Mouse (Mus musculus) heart, postnatal 0 days (tissue): ENCODE measurements around the gene Rinl. TPM values are rescaled to one million over a fixed set of nuclear protein-coding genes. Genes with fewer than 3 reads are reported as not detected.

Experiments
- ATAC-seq: fragments of 200-750 bp; cut with Nextera tagmentation; 2 replicates; pipeline ENCODE4 v1.8.0; 2017; ENCODE audit warnings: low read depth, moderate number of reproducible peaks, moderate library complexity; ENCODE audit not compliant: insufficient read depth
- DNase-seq: peaks from one replicate; pipeline ENCODE4 v3.0.0-alpha.2; 2016; ENCODE audit warnings: low spot score
- H3K27ac ChIP-seq: fragments of 300-500 bp; sonication (generic); 2 replicates; pipeline ENCODE4 v1.5.1; 2014; ENCODE audit warnings: low read depth, mild to moderate bottlenecking
- H3K27me3 ChIP-seq: fragments of 300-500 bp; sonication (generic); 2 replicates; pipeline ENCODE4 v1.6.1; 2014; ENCODE audit warnings: low read length, mixed read lengths; ENCODE audit not compliant: control insufficient read depth, insufficient read depth
- H3K36me3 ChIP-seq: fragments of 300-500 bp; sonication (generic); replicated peaks from 2 replicates; pipeline ENCODE4 v1.6.1; 2014; ENCODE audit warnings: low read length, mixed read lengths; ENCODE audit not compliant: control insufficient read depth, insufficient read depth
- H3K4me1 ChIP-seq: fragments of 300-500 bp; sonication (generic); 2 replicates; pipeline ENCODE4 v1.6.1; 2014; ENCODE audit warnings: antibody characterized with exemption; ENCODE audit not compliant: control insufficient read depth, insufficient read depth
- H3K4me2 ChIP-seq: fragments of 300-500 bp; sonication (generic); 2 replicates; pipeline ENCODE4 v1.6.1; 2014; ENCODE audit warnings: low read depth, mild to moderate bottlenecking, low read length, moderate library complexity
- H3K4me3 ChIP-seq: fragments of 300-500 bp; sonication (generic); 2 replicates; pipeline ENCODE4 v1.5.1; 2014; ENCODE audit warnings: low read depth, low read length
- H3K9ac ChIP-seq: fragments of 300-500 bp; sonication (generic); replicated peaks from 2 replicates; pipeline ENCODE4 v1.6.1; 2014; ENCODE audit warnings: low read depth, low read length, mixed read lengths
- H3K9me3 ChIP-seq: fragments of 300-500 bp; sonication (generic); replicated peaks from 2 replicates; pipeline ENCODE4 v1.6.1; 2016; ENCODE audit warnings: low read length; ENCODE audit not compliant: control insufficient read depth
- CTCF ChIP-seq: IDR thresholded peaks from 2 replicates; pipeline ENCODE4 v1.5.1; 2016; ENCODE audit warnings: antibody characterized with exemption, control low read depth, low read depth
- EP300 ChIP-seq: IDR thresholded peaks from 2 replicates; pipeline ENCODE4 v1.6.1; 2016; ENCODE audit warnings: antibody characterized with exemption, low read depth
- WGBS: fragments of 180-500 bp; shearing (Covaris S2); extraction: QIAGEN DNeasy Blood & Tissue Kit; methylation state at CpG from one replicate; pipeline ENCODE4 v1.1.7; 2014; 5-methylcytosine and 5-hydroxymethylcytosine counted together
- polyA plus RNA-seq: library from polyadenylated mRNA; unstranded; fragments of >200 nt; fragmentation: Nextera tagmentation; extraction: Ambion mirVana; gene quantifications from 2 replicates; pipeline ENCODE4 v1.2.1, GENCODE M21; 2015
- total RNA-seq: library from RNA; depleted of rRNA; stranded (reverse); fragments of >200 nt; gene quantifications from 2 replicates; pipeline ENCODE4 v1.2.3, GENCODE M21; 2014; ENCODE audit warnings: low replicate concordance; rRNA removed

Gene Rinl
- total and polyA plus RNA-seq, 2 experiments from 2014 or later, result 2.3 to 2.7 TPM

GRCm38 (mm10) chr7:28838331-28838730, 49.6 kb downstream of the Rinl start:
- Histone ChIP-seq H3K9me3 (no peaks in the 10 kb centered on the region), H3K36me3 (no peaks in the 10 kb centered on the region), H3K27me3 (no peaks in the 10 kb centered on the region), H3K4me3 (no peak overlapping the region), H3K27ac (no peak overlapping the region), H3K4me1 (no peaks in the 10 kb centered on the region), H3K4me2 (no peak overlapping the region), H3K9ac (no peak overlapping the region)
- ATAC-seq (no peak), DNase-seq (no peak)
- WGBS, result 78% methylated on average over 9 of the region's 9 CpGs
- TF ChIP-seq CTCF (no peak), EP300 (no peak)

DNA sequence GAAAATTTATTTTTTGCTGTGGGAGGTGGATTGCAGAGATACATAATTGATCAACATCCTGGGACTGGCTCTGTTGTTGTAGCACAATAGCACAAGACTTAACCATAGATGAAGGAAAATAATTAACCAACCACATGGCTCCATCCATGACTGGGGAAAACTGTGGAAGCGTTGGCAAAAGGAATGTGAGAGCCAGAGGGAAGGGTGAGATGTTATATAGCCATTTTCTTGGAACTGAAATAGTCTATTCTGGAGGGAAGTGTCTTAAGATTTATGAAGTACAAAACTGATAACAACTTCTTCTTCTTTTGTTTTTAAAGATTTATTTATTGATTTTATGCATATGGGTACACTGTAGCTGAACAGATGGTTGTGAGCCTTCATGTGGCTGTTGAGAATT, 58.5 kb downstream of the Rinl start:
- H3K27me3 ChIP-seq, result no peaks in the 10 kb centered on the region
- H3K9ac ChIP-seq, result no peak overlapping the region
- no peak overlapping the region for H3K4me3 ChIP-seq
- no peaks in the 10 kb centered on the region for H3K36me3 ChIP-seq
- ATAC-seq, result no peak
- H3K27ac ChIP-seq, result no peak overlapping the region
- 79% methylated on average over 1 of the region's 1 CpGs for WGBS
- H3K4me2 ChIP-seq, result no peak overlapping the region
- H3K9me3 ChIP-seq, result no peaks in the 10 kb centered on the region
- H3K4me1 ChIP-seq, result no peaks in the 10 kb centered on the region
- no peak for DNase-seq
- no peak for TF ChIP-seq EP300
- TF ChIP-seq CTCF, result no peak

Other genes starting within 250 kb of the Rinl start
- gene Sycn, start 248.1 kb upstream of the Rinl start, total RNA-seq, result not detected in 2 replicates
- gene Sycn, start 248.1 kb upstream of the Rinl start, polyA plus RNA-seq, result not detected in 2 replicates
- gene Nccrp1, start 241.7 kb upstream of the Rinl start, total RNA-seq, result not detected in 2 replicates
- gene Nccrp1, start 241.7 kb upstream of the Rinl start, polyA plus RNA-seq, result not detected in 2 replicates
- 37.0 and 53.5 TPM in 2 replicates for gene Samd4b, start 190.8 kb upstream of the Rinl start, total RNA-seq
- 12.3 and 12.4 TPM in 2 replicates for gene Samd4b, start 190.8 kb upstream of the Rinl start, polyA plus RNA-seq
- gene Pak4, start 190.8 kb upstream of the Rinl start, total RNA-seq, result 12.7 and 17.1 TPM in 2 replicates
- 11.3 and 12.0 TPM in 2 replicates for gene Pak4, start 190.8 kb upstream of the Rinl start, polyA plus RNA-seq
- gene Acp7, start 157.6 kb upstream of the Rinl start, total RNA-seq, result not detected in 2 replicates
- gene Acp7, start 157.6 kb upstream of the Rinl start, polyA plus RNA-seq, result not detected in 2 replicates
- 0.73 and 0.93 TPM in 2 replicates for gene Fbxo27, start 96.1 kb upstream of the Rinl start, total RNA-seq
- 1.5 and 1.7 TPM in 2 replicates for gene Fbxo27, start 96.1 kb upstream of the Rinl start, polyA plus RNA-seq
- 4.7 and 7.8 TPM in 2 replicates for gene Fbxo17, start 72.2 kb upstream of the Rinl start, total RNA-seq
- gene Fbxo17, start 72.2 kb upstream of the Rinl start, polyA plus RNA-seq, result 4.5 and 5.1 TPM in 2 replicates
- gene Mrps12, start 47.1 kb upstream of the Rinl start, total RNA-seq, result 73.9 and 95.4 TPM in 2 replicates
- 133 and 134 TPM in 2 replicates for gene Mrps12, start 47.1 kb upstream of the Rinl start, polyA plus RNA-seq
- 22.6 and 33.4 TPM in 2 replicates for gene Sars2, start 47.0 kb upstream of the Rinl start, total RNA-seq
- 15.8 and 17.0 TPM in 2 replicates for gene Sars2, start 47.0 kb upstream of the Rinl start, polyA plus RNA-seq
- gene Ccer2, start 32.8 kb upstream of the Rinl start, total RNA-seq, result not detected in 2 replicates
- gene Ccer2, start 32.8 kb upstream of the Rinl start, polyA plus RNA-seq, result not detected in 2 replicates
- 44.7 and 53.0 TPM in 2 replicates for gene Sirt2, start 22.2 kb upstream of the Rinl start, total RNA-seq
- 60.6 and 61.0 TPM in 2 replicates for gene Sirt2, start 22.2 kb upstream of the Rinl start, polyA plus RNA-seq
- gene Nfkbib, start 21.5 kb upstream of the Rinl start, total RNA-seq, result 3.5 and 16.1 TPM in 2 replicates
- gene Nfkbib, start 21.5 kb upstream of the Rinl start, polyA plus RNA-seq, result 25.7 and 26.7 TPM in 2 replicates
- 259 and 275 TPM in 2 replicates for gene Hnrnpl, start 19.6 kb downstream of the Rinl start, total RNA-seq
- gene Hnrnpl, start 19.6 kb downstream of the Rinl start, polyA plus RNA-seq, result 149 and 171 TPM in 2 replicates
- gene Ech1, start 36.2 kb downstream of the Rinl start, total RNA-seq, result 483 and 823 TPM in 2 replicates
- gene Ech1, start 36.2 kb downstream of the Rinl start, polyA plus RNA-seq, result 806 and 928 TPM in 2 replicates
- 2.3 and 24.1 TPM in 2 replicates for gene Lgals4, start 44.9 kb downstream of the Rinl start, total RNA-seq
- gene Lgals4, start 44.9 kb downstream of the Rinl start, polyA plus RNA-seq, result 30.9 and 36.0 TPM in 2 replicates
- 5.0 TPM in 1 of 2 replicates, not detected in the other for gene Lgals7, start 74.9 kb downstream of the Rinl start, total RNA-seq
- 2.2 and 3.9 TPM in 2 replicates for gene Lgals7, start 74.9 kb downstream of the Rinl start, polyA plus RNA-seq
- gene Capn12, start 92.5 kb downstream of the Rinl start, total RNA-seq, result not detected in 2 replicates
- gene Capn12, start 92.5 kb downstream of the Rinl start, polyA plus RNA-seq, result 0.26 TPM in 2 replicates
- gene Actn4, start 173.4 kb downstream of the Rinl start, total RNA-seq, result 120 and 139 TPM in 2 replicates
- gene Actn4, start 173.4 kb downstream of the Rinl start, polyA plus RNA-seq, result 135 and 171 TPM in 2 replicates
- 366 and 476 TPM in 2 replicates for gene Eif3k, start 192.9 kb downstream of the Rinl start, total RNA-seq
- gene Eif3k, start 192.9 kb downstream of the Rinl start, polyA plus RNA-seq, result 261 and 264 TPM in 2 replicates
- 0.15 TPM in 1 of 2 replicates, not detected in the other for gene Map4k1, start 193.1 kb downstream of the Rinl start, total RNA-seq
- 1.4 and 1.8 TPM in 2 replicates for gene Map4k1, start 193.1 kb downstream of the Rinl start, polyA plus RNA-seq